Mouse (Mus musculus) forebrain, postnatal 0 days (tissue): ENCODE data around the gene Kcnma1. TPM values are rescaled to one million over a fixed set of nuclear protein-coding genes. Genes with fewer than 3 reads are reported as not detected.

ENCODE experiments used
- ATAC-seq: fragments of 200-750 bp; cut with Nextera tagmentation; 2 replicates; pipeline ENCODE4 v1.8.0; 2017; ENCODE audit warnings: mild to moderate bottlenecking, moderate library complexity
- DNase-seq: peaks from one replicate; pipeline ENCODE4 v3.0.0-alpha.2; 2015
- H3K27ac ChIP-seq: fragments of 300-500 bp; sonication (generic); 2 replicates; pipeline ENCODE4 v1.5.1; 2014; ENCODE audit warnings: low read depth, mild to moderate bottlenecking, antibody characterized with exemption, low read length, moderate library complexity, mixed read lengths
- H3K27me3 ChIP-seq: fragments of 300-500 bp; sonication (generic); 2 replicates; pipeline ENCODE4 v1.6.1; 2014; ENCODE audit warnings: mild to moderate bottlenecking, low read length, mixed read lengths; ENCODE audit not compliant: insufficient read depth
- H3K36me3 ChIP-seq: fragments of 300-500 bp; sonication (generic); 2 replicates; pipeline ENCODE4 v1.6.1; 2014; ENCODE audit warnings: mild to moderate bottlenecking, moderate library complexity; ENCODE audit not compliant: insufficient read depth
- H3K4me1 ChIP-seq: fragments of 300-500 bp; sonication (generic); 2 replicates; pipeline ENCODE4 v1.6.1; 2014; ENCODE audit warnings: antibody characterized with exemption; ENCODE audit not compliant: insufficient read depth
- H3K4me2 ChIP-seq: fragments of 300-500 bp; sonication (generic); 2 replicates; pipeline ENCODE4 v1.6.1; 2014; ENCODE audit warnings: low read depth, mild to moderate bottlenecking, moderate library complexity
- H3K4me3 ChIP-seq: fragments of 300-500 bp; sonication (generic); 2 replicates; pipeline ENCODE4 v1.5.1; 2014; ENCODE audit warnings: low read depth, low read length, mixed read lengths
- H3K9ac ChIP-seq: fragments of 300-500 bp; sonication (generic); 2 replicates; pipeline ENCODE4 v1.6.1; 2014; ENCODE audit warnings: mild to moderate bottlenecking
- H3K9me3 ChIP-seq: fragments of 300-500 bp; sonication (generic); 2 replicates; pipeline ENCODE4 v1.6.1; 2016; ENCODE audit warnings: low read length
- CTCF ChIP-seq: sonication (generic); IDR thresholded peaks from 2 replicates; pipeline ENCODE4 v1.5.1; 2016; ENCODE audit warnings: antibody characterized with exemption, control low read depth, low read depth
- WGBS: fragments of 180-500 bp; shearing (Covaris S2); extraction: QIAGEN DNeasy Blood & Tissue Kit; methylation state at CpG from one replicate; pipeline ENCODE4 v1.1.7; 2014; 5-methylcytosine and 5-hydroxymethylcytosine counted together
- polyA plus RNA-seq: library from polyadenylated mRNA; unstranded; fragments of >200 nt; fragmentation: Nextera tagmentation; extraction: Ambion mirVana; gene quantifications from 2 replicates; pipeline ENCODE4 v1.2.1, GENCODE M21; 2015
- total RNA-seq: library from RNA; depleted of rRNA; stranded (reverse); fragments of >200 nt; gene quantifications from 2 replicates; pipeline ENCODE4 v1.2.3, GENCODE M21; 2014

The Kcnma1 gene
- total and polyA plus RNA-seq, 2 experiments from 2014 or later: 18.7 to 35.8 TPM

DNA sequence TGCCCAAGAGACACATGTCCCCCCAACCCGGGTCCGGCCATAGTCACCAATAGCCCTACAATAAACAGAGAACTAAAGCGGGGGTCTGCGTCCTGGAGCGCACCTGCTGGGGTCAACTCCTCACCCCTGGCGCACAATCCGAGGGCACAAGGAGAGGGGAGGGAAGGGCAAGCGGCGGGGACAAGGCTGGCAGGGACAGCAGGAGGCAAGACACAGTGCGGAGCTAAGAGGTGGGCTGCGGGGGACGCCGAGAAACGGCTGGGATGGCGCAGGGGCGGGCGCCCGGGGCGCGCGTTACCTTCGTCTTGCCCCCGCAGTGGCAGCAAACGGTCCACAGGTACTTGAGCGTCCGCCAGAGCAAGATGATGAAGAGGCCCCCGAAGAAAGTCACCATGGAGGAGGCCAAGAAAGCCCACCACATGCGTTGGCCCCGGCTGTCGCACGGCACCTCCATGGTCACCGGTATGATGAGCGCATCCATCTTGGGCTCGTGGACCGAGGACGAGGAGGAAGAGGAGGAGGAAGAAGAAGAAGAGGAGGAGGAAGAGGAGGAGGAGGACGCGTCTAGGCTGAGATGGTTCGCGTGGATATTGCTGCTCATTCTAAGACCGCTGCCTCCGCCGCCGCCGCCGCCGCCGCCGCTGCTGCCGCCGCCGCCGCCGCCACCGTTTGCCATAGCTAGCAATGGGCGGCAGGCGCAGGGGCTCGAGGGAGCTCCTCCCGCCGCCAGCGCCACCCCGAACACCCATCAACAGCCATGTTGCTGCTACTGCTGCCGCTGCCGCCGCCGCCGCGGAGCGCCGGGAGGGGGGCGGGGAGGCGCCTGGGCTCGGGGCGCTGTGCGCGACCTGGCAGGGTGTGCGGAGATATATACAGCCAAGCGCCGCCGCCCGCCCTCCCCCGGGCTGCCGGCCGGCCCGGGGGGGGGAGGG, 10.6 kb downstream of the Kcnma1 start:
- 0 out of 2 replicates have a peak, but pooled peaks cover 8% of the 10 kb centered on the region for H3K4me1 ChIP-seq
- TF ChIP-seq CTCF: peak; percentile 13; the same call in 1 of the 2 replicates
- DNase-seq (peak; percentile 82), ATAC-seq (peak; percentile 79)
- peak overlapping the region; percentile 95 for H3K27ac ChIP-seq
- peak overlapping the region; percentile 87 for H3K9ac ChIP-seq
- H3K27me3 ChIP-seq: no peaks in the 10 kb centered on the region; the same call in 1 of the 2 replicates
- WGBS: 2% methylated on average over 62 of the region's 85 CpGs
- H3K36me3 ChIP-seq: no peaks in the 10 kb centered on the region
- peak overlapping the region; percentile 87 for H3K4me3 ChIP-seq
- H3K9me3 ChIP-seq: no peaks in the 10 kb centered on the region
- H3K4me2 ChIP-seq: peak overlapping the region; percentile 74

DNA sequence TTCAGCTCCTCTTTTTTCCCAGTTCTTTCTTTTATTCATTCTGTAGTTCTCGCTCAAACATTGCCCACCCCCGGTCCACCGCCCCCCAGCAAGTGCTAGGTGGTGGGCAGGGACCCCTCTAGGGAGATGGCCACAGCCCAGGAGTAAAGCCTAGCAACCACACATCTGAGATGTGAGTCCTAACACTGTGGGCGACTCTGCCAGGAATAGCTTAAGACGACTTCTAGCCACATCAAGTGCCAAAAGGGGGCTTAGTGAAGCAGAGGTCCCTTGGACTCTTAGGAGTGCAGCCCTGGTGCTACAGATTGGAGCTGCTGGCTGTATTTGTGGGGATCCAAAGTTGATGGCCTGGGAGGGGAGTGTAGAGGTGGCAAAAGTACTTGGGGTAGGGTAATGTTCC, 11.6 kb downstream of the Kcnma1 start:
- WGBS: 47% methylated on average over 5 of the region's 5 CpGs
- peak overlapping the region; percentile 87 for H3K4me3 ChIP-seq
- peak overlapping the region; percentile 74 for H3K4me2 ChIP-seq
- 0 out of 2 replicates have a peak, but pooled peaks cover 8% of the 10 kb centered on the region for H3K4me1 ChIP-seq
- H3K36me3 ChIP-seq: no peaks in the 10 kb centered on the region
- DNase-seq (no peak), ATAC-seq (no peak)
- no peaks in the 10 kb centered on the region for H3K9me3 ChIP-seq
- no peak overlapping the region for H3K9ac ChIP-seq
- H3K27me3 ChIP-seq: no peaks in the 10 kb centered on the region; the same call in 1 of the 2 replicates
- H3K27ac ChIP-seq: no peak overlapping the region
- TF ChIP-seq CTCF: no peak

DNA sequence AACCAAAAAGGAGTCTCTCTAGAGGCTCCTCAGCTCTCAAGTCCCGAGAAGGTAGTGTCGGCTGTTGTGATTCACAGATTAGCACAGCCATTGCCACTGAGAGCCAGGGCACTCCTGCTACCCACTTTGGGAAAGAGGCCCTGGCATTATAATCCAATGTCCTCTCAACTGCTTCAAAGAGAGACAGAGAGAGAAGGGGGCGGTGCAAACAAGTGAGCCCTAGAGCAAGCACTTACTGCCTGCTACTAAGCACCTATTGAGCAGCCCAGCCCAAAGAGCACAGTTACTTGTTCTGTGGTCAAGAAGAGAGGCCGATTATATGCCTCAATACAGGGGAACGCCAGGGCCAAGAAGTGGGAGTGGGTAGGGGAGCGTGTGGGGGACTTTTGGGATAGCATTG, 16.4 kb downstream of the Kcnma1 start:
- Histone ChIP-seq H3K36me3 (no peaks in the 10 kb centered on the region), H3K27ac (no peak overlapping the region), H3K4me1 (0 out of 2 replicates have a peak, but pooled peaks cover 8% of the 10 kb centered on the region), H3K27me3 (no peaks in the 10 kb centered on the region; the same call in 1 of the 2 replicates), H3K9ac (no peak overlapping the region), H3K4me2 (no peak overlapping the region), H3K9me3 (no peaks in the 10 kb centered on the region), H3K4me3 (no peak overlapping the region)
- 72% methylated on average over 6 of the region's 6 CpGs for WGBS
- ATAC-seq (no peak), DNase-seq (no peak)
- TF ChIP-seq CTCF: no peak

DNA sequence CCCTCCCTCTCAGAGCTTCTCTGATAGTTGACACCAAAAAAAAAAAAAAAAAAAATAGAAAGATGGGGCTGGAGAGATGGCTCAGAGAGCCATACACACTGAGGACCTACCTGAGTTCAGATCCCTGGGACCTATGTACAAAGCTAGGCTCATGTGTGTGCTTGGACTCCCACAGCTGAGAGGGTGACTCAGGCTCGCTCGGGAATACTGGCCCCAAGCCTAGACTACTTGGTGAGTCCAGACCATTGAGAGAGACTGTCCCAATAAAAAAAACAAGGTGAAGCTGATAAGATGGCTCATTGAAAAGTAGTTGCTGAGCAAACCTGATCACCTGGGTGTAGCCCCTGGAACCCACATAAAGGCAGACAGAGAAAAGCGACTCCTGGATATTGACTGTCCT, 18.5 kb downstream of the Kcnma1 start:
- H3K4me2 ChIP-seq: no peak overlapping the region
- WGBS: 92% methylated on average over 3 of the region's 3 CpGs
- H3K36me3 ChIP-seq: no peaks in the 10 kb centered on the region
- H3K4me1 ChIP-seq: no peaks in the 10 kb centered on the region
- no peak overlapping the region for H3K9ac ChIP-seq
- no peaks in the 10 kb centered on the region for H3K9me3 ChIP-seq
- H3K27me3 ChIP-seq: no peaks in the 10 kb centered on the region
- DNase-seq (no peak), ATAC-seq (no peak)
- H3K4me3 ChIP-seq: no peak overlapping the region
- no peak for TF ChIP-seq CTCF
- H3K27ac ChIP-seq: no peak overlapping the region

DNA sequence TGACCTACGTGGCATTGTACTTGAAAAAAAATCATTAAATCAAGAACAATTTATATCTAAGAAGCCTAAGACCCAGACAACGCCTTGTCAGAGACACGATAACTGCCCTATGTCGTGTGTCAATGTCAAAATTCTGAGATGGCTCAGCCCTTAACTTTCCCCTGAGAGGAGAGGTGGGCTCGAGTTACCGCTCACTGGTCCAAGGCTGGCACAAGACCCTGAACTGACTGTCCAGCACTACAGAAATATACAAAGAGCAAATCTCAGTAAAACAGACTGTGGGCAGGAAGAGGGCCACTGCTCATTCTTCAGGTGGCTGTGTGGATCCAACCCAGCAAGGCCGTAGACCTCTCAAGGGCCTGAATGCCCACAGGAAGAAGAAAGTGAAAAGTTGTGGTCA, 23.4 kb downstream of the Kcnma1 start:
- Histone ChIP-seq H3K9ac (no peak overlapping the region), H3K36me3 (no peaks in the 10 kb centered on the region), H3K4me1 (no peaks in the 10 kb centered on the region), H3K27me3 (no peaks in the 10 kb centered on the region), H3K9me3 (no peaks in the 10 kb centered on the region), H3K27ac (no peak overlapping the region), H3K4me2 (no peak overlapping the region), H3K4me3 (no peak overlapping the region)
- WGBS: 90% methylated on average over 7 of the region's 7 CpGs
- ATAC-seq (no peak), DNase-seq (no peak)
- no peak for TF ChIP-seq CTCF

DNA sequence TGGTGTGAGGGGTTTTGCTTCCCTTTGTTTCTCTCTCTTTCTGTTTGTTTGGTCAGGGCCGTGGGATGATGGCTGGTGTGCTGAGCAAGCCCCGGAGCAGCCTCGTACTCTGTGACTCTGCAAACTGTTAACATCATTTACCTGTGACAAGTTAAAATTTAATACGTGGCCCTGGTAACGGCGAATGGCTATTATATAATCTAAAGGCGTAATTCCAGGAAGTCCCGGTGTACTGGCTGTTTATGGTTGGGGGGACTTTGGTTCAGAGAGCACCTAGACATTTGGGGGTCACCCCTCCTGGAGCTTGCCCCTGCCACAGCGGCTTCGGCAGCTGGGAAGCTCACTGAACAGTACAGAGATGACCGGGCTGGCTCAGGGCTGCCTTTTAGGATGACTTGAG, 24.6 kb downstream of the Kcnma1 start:
- no peak overlapping the region for H3K4me3 ChIP-seq
- DNase-seq (no peak), ATAC-seq (no peak)
- H3K9me3 ChIP-seq: no peaks in the 10 kb centered on the region
- no peaks in the 10 kb centered on the region for H3K4me1 ChIP-seq
- no peak overlapping the region for H3K9ac ChIP-seq
- whole genome bisulfite sequencing: 79% methylated on average over 11 of the region's 11 CpGs
- no peak for TF ChIP-seq CTCF
- H3K36me3 ChIP-seq: no peaks in the 10 kb centered on the region
- no peak overlapping the region for H3K27ac ChIP-seq
- no peak overlapping the region for H3K4me2 ChIP-seq
- no peaks in the 10 kb centered on the region for H3K27me3 ChIP-seq

DNA sequence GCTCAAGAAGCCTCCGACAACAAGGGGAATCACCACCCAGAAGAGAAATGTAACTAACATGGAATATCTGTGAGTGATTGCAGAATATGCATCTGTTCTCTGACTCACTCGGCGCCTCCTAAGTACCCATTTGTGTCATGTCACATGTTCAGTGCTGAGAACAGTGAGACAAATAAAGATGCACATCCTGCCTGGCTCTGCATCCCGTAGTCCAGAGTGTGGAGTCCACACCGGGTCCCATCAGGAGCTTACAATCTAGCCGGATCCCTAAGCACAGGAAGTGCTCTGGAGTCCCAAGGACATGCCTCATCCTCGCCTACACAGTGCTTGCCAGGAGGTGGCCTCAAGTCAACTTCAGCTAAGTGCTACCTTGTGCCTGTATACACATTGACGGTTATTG, 32.1 kb downstream of the Kcnma1 start:
- no peaks in the 10 kb centered on the region for H3K4me1 ChIP-seq
- DNase-seq: no peak
- no peaks in the 10 kb centered on the region for H3K9me3 ChIP-seq
- ATAC-seq: no peak
- H3K27ac ChIP-seq: no peak overlapping the region
- no peak overlapping the region for H3K4me2 ChIP-seq
- no peak for TF ChIP-seq CTCF
- H3K36me3 ChIP-seq: no peaks in the 10 kb centered on the region
- no peaks in the 10 kb centered on the region for H3K27me3 ChIP-seq
- no peak overlapping the region for H3K9ac ChIP-seq
- no peak overlapping the region for H3K4me3 ChIP-seq
- 83% methylated on average over 8 of the region's 8 CpGs for WGBS
